Mouse (Mus musculus) liver, embryonic 14.5 days (tissue): ENCODE measurements around the gene Tbc1d22a. TPM values are rescaled to one million over a fixed set of nuclear protein-coding genes. Genes with fewer than 3 reads are reported as not detected.
A peak's percentile ranks its signal among the peaks of the same experiment; 100 is the strongest.

Source experiments
- ATAC-seq: fragments of 200-750 bp; cut with Nextera tagmentation; 2 replicates; pipeline ENCODE4 v1.8.0; 2017; ENCODE audit warnings: moderate number of reproducible peaks, mild to moderate bottlenecking, moderate library complexity; ENCODE audit not compliant: insufficient read depth
- DNase-seq, 3 experiments: peaks; one replicate each; pipeline ENCODE4 v3.0.0-alpha.2; 2012 to 2013; ENCODE audit warnings: low read depth in 3 of 3, low spot score in 3 of 3
- H3K27ac ChIP-seq: fragments of 300-500 bp; sonication (generic); 2 replicates; pipeline ENCODE4 v1.5.1; 2014; ENCODE audit warnings: moderate library complexity, mild to moderate bottlenecking, control low read depth, inconsistent platforms
- H3K27me3 ChIP-seq: fragments of 300-500 bp; sonication (generic); 2 replicates; pipeline ENCODE4 v1.6.1; 2014; ENCODE audit warnings: mild to moderate bottlenecking, low read length, moderate library complexity; ENCODE audit not compliant: control insufficient read depth, insufficient read depth
- H3K36me3 ChIP-seq: fragments of 300-500 bp; sonication (generic); replicated peaks from 2 replicates; pipeline ENCODE4 v1.6.1; 2014; ENCODE audit warnings: low read depth; ENCODE audit not compliant: control insufficient read depth, insufficient read depth
- H3K4me1 ChIP-seq, 2 experiments: fragments of 200-500 bp in 1 of 2; fragments of 300-500 bp in 1 of 2; sonication (generic) in 1 of 2; replicated peaks; 2 replicates each; pipeline ENCODE4 v1.6.1; 2012 to 2014; ENCODE audit warnings: antibody characterized with exemption in 1 of 2, inconsistent platforms in 1 of 2, low read length in 1 of 2; ENCODE audit not compliant: control insufficient read depth in 2 of 2, insufficient read depth in 2 of 2
- H3K4me2 ChIP-seq: fragments of 300-500 bp; sonication (generic); 2 replicates; pipeline ENCODE4 v1.6.1; 2014; ENCODE audit warnings: low read depth, mild to moderate bottlenecking, control low read depth, moderate library complexity
- H3K4me3 ChIP-seq, 2 experiments: fragments of 200-500 bp in 1 of 2; fragments of 300-500 bp in 1 of 2; sonication (generic) in 1 of 2; 2 replicates each; pipeline ENCODE4 v1.5.1; 2012 to 2014; ENCODE audit warnings: low read depth in 2 of 2, low read length in 2 of 2, mild to moderate bottlenecking in 2 of 2, control low read depth in 1 of 2, inconsistent platforms in 1 of 2, moderate library complexity in 1 of 2; ENCODE audit not compliant: insufficient read depth in 1 of 2
- H3K9ac ChIP-seq: fragments of 300-500 bp; sonication (generic); replicated peaks from 2 replicates; pipeline ENCODE4 v1.6.1; 2014; ENCODE audit warnings: mild to moderate bottlenecking, control low read depth, moderate library complexity
- H3K9me3 ChIP-seq: fragments of 300-500 bp; sonication (generic); 2 replicates; pipeline ENCODE4 v1.6.1; 2016; ENCODE audit warnings: low read length, mixed read lengths; ENCODE audit not compliant: control insufficient read depth
- CTCF ChIP-seq: IDR thresholded peaks from 2 replicates; pipeline ENCODE4 v1.5.1; 2016; ENCODE audit warnings: antibody characterized with exemption, low read depth, control low read depth
- EP300 ChIP-seq: IDR thresholded peaks from 2 replicates; pipeline ENCODE4 v1.6.1; 2016; ENCODE audit warnings: antibody characterized with exemption, low read depth
- WGBS: fragments of 180-500 bp; shearing (Covaris S2); extraction: QIAGEN DNeasy Blood & Tissue Kit; methylation state at CpG from one replicate; pipeline ENCODE4 v1.1.7; 2014; ENCODE audit not compliant: insufficient replicate concordance; 5-methylcytosine and 5-hydroxymethylcytosine counted together
- polyA plus RNA-seq, 2 experiments: library from polyadenylated mRNA; depleted of rRNA in 1 of 2; stranded (reverse) in 1 of 2; unstranded in 1 of 2; fragments of >200 nt; fragmentation: Nextera tagmentation in 1 of 2; extraction: Ambion mirVana in 1 of 2; gene quantifications; 2 replicates each; pipeline versions ENCODE4 v1.2.1 to v1.2.3; 2012 to 2014

Tbc1d22a gene
- polyA plus RNA-seq, 2 experiments, result 4.1 to 6.4 TPM

DNA sequence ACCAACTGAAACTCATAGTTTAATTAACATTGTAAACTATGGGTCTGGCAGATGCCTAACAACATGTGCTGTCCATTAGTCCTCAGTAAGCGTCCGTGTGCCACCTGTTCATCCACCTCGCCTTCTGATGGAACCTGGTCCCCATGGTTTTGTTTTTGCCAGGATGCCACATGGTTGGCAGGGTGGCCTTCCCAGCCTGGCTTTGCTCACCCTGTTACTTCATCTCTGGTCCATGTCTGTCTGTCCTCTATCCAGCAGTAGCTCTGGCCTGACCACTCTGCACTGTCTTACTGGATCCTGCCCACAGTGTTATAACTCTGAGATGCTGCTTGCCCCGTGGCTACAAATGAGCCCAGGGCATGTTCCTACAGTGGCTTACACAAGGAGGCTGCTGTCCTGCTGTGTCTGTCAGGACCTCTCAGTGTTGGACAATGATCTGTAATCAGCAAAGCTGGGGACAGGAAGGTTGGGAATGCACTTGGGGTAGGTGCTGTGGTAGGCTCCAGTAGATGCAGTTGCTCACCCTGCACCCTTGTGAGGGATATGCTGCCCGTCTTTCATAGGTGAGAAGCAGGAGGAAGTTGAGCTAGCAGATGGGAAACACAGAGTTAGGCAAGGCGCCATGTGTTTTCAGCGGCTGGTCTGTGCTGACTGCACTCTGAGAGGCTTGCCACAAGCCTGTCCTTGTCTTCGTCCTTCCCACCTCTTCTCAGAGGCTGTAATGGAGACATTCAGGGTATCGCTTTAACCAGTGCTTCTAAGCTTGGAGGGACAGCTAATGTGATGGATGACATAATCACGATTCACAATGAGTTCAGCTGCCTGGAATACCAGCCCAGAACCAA is 148.3 kb downstream of the Tbc1d22a start:
- no peaks in the 10 kb centered on the region for H3K4me1 ChIP-seq
- no peaks in the 10 kb centered on the region for H3K9me3 ChIP-seq
- DNase-seq (no peak), ATAC-seq (no peak)
- WGBS, result 58% methylated on average over 10 of the region's 10 CpGs
- no peak overlapping the region for H3K27ac ChIP-seq
- no peak overlapping the region for H3K9ac ChIP-seq
- TF ChIP-seq EP300 (no peak), CTCF (no peak)
- H3K4me2 ChIP-seq, result no peak overlapping the region
- no peaks in the 10 kb centered on the region for H3K27me3 ChIP-seq
- H3K4me3 ChIP-seq, result no peak overlapping the region
- no peaks in the 10 kb centered on the region for H3K36me3 ChIP-seq

- H3K4me1 ChIP-seq, result no peaks in the 10 kb centered on the region
- H3K27ac ChIP-seq, result no peak overlapping the region
- H3K9me3 ChIP-seq, result no peaks in the 10 kb centered on the region
- H3K9ac ChIP-seq, result no peak overlapping the region
- H3K36me3 ChIP-seq, result no peaks in the 10 kb centered on the region
- TF ChIP-seq EP300, result no peak
- no peak for TF ChIP-seq CTCF
- H3K27me3 ChIP-seq, result no peaks in the 10 kb centered on the region
- WGBS, result 46% methylated on average over 4 of the region's 4 CpGs
- ATAC-seq (no peak), DNase-seq (peak; percentile 2 to 26 (median 5))
- no peak overlapping the region for H3K4me2 ChIP-seq
- H3K4me3 ChIP-seq, result no peak overlapping the region
These were observed 149.6 kb downstream of the Tbc1d22a start for GRCm38 (mm10) chr15:86363841-86364295.

DNA sequence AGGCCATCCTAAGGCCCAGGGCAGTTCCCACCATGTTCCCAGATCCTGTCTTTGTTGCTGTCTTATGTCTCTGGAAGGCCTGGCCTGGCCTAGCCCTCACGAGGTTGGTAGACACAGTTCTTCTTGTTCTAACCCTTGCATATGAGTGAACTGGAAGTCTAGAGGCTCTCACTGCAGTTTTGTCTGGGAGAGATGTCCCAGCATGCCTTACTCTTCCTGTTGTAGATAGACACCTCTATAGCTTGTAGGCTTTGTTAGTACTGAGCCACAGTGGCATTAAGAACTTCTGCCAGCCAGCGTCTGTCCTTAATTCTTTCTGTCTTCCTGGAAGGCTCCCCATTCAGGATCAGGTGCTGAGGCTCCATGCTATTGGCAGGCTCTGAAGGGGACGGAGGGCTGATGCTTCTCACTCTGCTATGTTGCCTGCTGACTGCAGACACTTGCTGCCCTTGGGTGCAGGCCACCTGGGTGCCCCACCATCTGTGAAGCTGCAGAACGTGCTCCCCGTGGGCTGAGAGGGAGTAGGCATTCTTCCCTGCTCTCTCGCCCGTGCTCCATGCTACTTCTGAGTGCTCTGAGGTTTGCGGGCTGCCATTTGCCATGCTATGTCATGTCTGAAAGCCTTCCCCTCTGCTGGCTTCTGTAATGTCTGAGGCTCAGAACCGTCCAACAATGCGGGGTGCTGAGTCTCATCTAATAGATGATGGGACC is 150.8 kb downstream of the Tbc1d22a start:
- Histone ChIP-seq H3K9ac (no peak overlapping the region), H3K27ac (no peak overlapping the region), H3K4me1 (no peaks in the 10 kb centered on the region), H3K36me3 (no peaks in the 10 kb centered on the region), H3K9me3 (no peaks in the 10 kb centered on the region), H3K4me2 (no peak overlapping the region), H3K4me3 (no peak overlapping the region), H3K27me3 (no peaks in the 10 kb centered on the region)
- 74% methylated on average over 10 of the region's 10 CpGs for WGBS
- DNase-seq (no peak), ATAC-seq (no peak)
- no peak for TF ChIP-seq EP300
- TF ChIP-seq CTCF, result no peak

GRCm38 (mm10) chr15:86366726-86367125 is 152.5 kb downstream of the Tbc1d22a start:
- WGBS, result 70% methylated on average over 4 of the region's 4 CpGs
- Histone ChIP-seq H3K36me3 (no peaks in the 10 kb centered on the region), H3K9ac (no peak overlapping the region), H3K4me3 (no peak overlapping the region), H3K4me2 (no peak overlapping the region), H3K27ac (no peak overlapping the region), H3K27me3 (no peaks in the 10 kb centered on the region), H3K9me3 (no peaks in the 10 kb centered on the region), H3K4me1 (no peaks in the 10 kb centered on the region)
- ATAC-seq (no peak), DNase-seq (no peak)
- TF ChIP-seq EP300 (no peak), CTCF (no peak)

DNA sequence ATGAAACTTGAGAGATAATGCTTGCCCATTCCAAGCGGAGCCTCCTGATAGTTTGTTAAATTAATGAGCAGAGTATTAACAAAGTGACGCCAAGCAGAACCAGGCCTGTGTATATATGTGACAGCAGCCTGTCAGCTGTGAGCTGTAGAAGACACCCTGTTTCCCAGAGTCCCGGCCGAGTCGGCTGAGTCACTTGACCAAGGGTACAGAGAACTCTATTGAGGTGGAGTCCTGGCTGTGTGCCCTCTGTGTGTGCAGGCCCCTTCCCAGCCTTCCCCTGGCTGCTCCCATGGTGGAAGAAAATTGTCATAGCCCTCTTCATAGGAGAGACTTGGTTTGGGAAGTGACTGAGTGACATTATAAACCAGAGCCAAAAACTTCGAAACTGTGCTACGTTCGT is 153.0 kb downstream of the Tbc1d22a start:
- Histone ChIP-seq H3K27me3 (no peaks in the 10 kb centered on the region), H3K9me3 (no peaks in the 10 kb centered on the region), H3K36me3 (no peaks in the 10 kb centered on the region), H3K4me2 (no peak overlapping the region), H3K27ac (no peak overlapping the region), H3K4me3 (no peak overlapping the region), H3K9ac (no peak overlapping the region), H3K4me1 (no peaks in the 10 kb centered on the region)
- TF ChIP-seq CTCF (no peak), EP300 (no peak)
- no peak for DNase-seq
- 76% methylated on average over 8 of the region's 8 CpGs for WGBS
- no peak for ATAC-seq
